Mouse (Mus musculus) R1 (cell line): ENCODE data around the gene Slc3a1.

Experiments used
- DNase-seq: peaks from one replicate; pipeline ENCODE4 v3.0.0-alpha.2; 2018; ENCODE audit warnings: low read depth, low spot score

Gene Slc3a1

GRCm38 (mm10) chr17:85089011-85089410, 60.8 kb downstream of the Slc3a1 start:
- peak; percentile 54 for DNase-seq

GRCm38 (mm10) chr17:85089621-85090020, 61.4 kb downstream of the Slc3a1 start:
- DNase-seq: peak; percentile 23

DNA sequence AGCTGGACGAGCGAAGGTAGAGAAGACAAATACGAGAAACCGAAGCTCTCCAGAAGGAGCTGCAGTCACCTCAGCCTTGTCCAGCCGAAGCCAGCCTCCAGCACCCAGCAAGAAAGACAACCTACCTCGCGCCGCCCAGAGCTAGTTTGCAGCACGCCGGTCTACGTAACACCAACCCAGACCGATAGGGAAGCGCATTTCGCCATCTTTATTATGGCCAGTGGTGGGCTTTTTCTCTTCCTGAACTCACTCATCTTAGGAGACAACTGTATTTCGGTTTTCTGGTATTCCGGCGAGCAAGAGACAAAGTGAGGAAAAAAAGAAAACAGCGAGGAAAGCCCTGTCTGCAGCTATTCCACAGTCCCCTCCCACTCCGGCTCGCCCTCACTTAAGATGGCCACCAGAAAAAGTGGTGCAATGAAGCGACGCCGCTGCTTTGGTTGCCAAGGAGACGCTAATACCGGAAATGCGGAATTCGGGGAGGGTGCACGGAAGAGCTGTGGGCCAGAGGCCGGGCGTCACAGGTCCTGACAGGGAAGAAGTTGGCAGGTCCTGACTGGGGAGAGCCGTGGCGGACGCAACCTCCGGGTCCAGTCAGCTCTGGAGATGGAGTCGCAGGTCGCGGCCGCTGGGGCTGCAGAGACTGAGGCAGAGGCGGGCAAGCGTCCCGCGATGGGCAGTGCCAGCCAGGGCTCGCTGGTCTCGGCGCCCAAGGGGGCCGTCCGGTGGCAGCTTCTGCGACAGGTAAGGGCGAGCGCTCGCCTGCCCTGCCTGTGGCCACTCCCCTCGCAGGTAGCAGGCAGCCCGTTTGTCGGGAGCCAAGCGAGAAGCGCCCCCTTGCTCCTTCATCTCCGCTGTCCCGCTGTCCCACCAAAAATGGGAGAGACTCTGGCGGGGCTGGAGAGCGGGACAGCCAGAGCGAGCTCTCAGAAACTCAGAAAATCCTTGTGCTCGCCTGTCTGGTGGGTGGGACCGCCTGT, 62.2 kb downstream of the Slc3a1 start, which contains the start of the genes Prepl and Camkmt:
TSS of gene Prepl (minus strand) at position 122 of the 980 bp plus-strand sequence.
TSS of gene Camkmt (plus strand) at position 433 of the 980 bp plus-strand sequence.
- peak; percentile 99 for DNase-seq

GRCm38 (mm10) chr17:85091762-85092161, 63.6 kb downstream of the Slc3a1 start:
- DNase-seq: no peak

DNA sequence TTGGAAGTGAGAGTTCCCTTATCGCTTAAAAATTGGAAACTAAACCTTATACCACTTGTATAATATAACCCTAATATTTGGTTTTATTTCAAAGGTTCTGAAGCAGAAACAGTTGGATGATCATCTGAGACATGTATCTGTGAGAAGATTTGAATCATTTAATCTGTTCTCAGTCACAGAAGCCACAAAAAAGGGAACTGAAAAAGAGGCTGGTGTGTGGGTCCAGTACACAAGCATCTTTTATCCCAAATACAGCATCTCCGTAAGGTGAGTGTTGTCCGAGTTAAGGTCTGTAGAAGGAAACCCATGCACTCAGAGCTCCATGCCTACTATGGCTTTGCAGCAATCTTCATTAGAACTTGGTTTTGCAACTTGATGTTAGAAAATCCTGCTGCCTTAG, 68.2 kb downstream of the Slc3a1 start:
- DNase-seq: no peak

- peak; percentile 87 for DNase-seq
Measured at GRCm38 (mm10) chr17:85098677-85099323, 70.6 kb downstream of the Slc3a1 start.

DNA sequence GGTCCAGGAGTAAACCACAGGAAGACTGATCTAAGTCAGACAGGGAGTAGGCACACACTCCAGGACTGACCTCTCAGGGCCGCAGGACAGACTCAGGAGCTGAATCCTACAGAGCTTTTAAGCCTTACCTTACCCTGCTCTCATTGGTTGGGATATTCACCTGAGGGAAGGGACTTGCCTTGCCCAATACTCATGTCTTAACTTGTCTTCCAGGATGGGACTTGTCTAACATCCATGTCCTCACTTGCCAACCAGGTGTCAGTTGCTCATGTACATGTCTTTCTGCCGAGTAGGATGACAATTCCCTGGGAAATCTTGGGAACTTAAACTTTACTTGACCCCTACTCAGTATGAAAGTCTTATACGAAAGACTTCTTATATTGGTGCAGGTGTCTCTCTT, 72.1 kb downstream of the Slc3a1 start:
- DNase-seq: no peak

DNA sequence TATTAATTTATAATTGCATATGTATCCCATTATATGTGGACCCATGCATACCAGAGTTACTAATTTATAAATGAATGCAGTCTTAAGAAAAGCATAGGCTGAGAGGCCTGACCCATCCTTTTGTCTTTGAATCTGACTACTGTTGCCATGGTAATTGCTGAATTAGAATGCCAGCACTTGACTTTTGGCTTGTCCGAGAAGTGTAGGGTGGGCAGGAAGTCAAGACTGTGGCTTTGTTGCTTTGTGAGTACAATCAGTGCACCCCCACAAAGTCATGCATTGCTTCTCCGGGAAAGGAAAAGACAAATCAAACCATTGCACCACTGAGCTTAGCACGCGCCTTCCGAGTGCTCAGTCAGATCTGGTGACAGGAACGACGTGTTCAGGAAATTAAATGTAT, 73.6 kb downstream of the Slc3a1 start:
- DNase-seq: peak; percentile 92

DNA sequence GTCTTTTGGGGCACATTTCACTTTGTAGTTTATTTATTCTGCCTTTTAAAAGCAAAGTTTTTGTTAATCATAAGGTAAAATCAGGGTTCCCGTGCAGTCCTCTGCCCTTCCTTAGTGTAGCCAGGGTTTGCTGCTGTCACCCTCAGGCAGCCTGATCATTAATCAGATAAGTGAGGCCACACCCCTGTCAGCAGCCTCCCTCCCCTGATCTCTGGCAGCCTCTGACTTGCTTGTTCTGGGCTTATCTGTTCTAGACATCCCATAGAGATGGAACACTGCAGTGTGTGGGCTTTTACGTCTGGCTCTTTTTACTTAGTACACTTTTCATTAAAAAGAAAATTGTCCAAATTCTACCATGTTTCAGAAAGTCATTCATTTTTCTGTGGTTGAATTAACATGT, 75.1 kb downstream of the Slc3a1 start:
- no peak for DNase-seq

DNA sequence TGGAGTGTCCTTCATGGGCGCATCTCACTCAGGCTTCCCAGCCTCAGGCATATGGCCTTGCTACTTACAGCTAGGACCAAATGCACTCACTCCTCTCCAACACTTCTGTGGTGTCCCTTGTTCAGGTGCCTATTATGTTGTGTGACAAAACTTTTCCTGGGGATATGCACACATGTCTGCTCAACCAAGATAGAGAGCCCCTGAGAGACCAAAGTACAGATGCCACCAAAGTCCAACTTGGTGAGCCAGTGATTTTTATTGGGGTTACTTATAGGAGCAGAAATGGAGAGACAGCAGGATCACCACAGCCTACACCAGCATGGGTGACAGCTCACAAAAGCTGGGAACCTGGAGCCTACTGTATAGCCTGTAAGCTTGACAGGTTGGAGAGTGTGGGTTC, 82.5 kb downstream of the Slc3a1 start:
- DNase-seq: no peak

- no peak for DNase-seq
Measured at GRCm38 (mm10) chr17:85113441-85113840, 85.3 kb downstream of the Slc3a1 start.
